Mouse (Mus musculus): ENCODE measurements at regions not wholly inside any gene's neighbourhood (a gene's known extent, or its start where the extent isn't known, plus 50 kb on each side); places are given as distances from the start of the nearest gene placed in this dataset.

- Histone ChIP-seq H3K4me3 (replicated peaks; ENCODE audit: low read depth, low read length) (no peak overlapping the region), H3K9ac (replicated peaks; ENCODE audit: low read length) (no peak overlapping the region), H3K9me3 (ENCODE audit: control insufficient read depth, low read length) (no peaks in the 10 kb centered on the region), H3K4me1 (ENCODE audit: control insufficient read depth, insufficient read depth, low read length) (0 out of 2 replicates have a peak, but pooled peaks cover 5% of the 10 kb centered on the region), H3K27ac (replicated peaks; ENCODE audit: low read depth, low read length) (no peak overlapping the region), H3K4me2 (ENCODE audit: low read length) (no peak overlapping the region), H3K27me3 (ENCODE audit: control insufficient read depth, insufficient read depth, low read length) (no peaks in the 10 kb centered on the region), H3K36me3 (ENCODE audit: control insufficient read depth, insufficient read depth, low read length) (no peaks in the 10 kb centered on the region)
- WGBS: 76% methylated on average over 19 of the region's 19 CpGs
- DNase-seq (peak; percentile 2), ATAC-seq (ENCODE audit: low FRiP score, low TSS enrichment) (no peak)
Measured at GRCm38 (mm10) chr17:70917183-70917935, 64.0 kb upstream of the Tgif1 start.

GRCm38 (mm10) chr17:70916089-70916750, 62.9 kb upstream of the Tgif1 start:
- ATAC-seq (ENCODE audit: low FRiP score, low TSS enrichment) (no peak), DNase-seq (no peak)
- Histone ChIP-seq H3K36me3 (ENCODE audit: control insufficient read depth, insufficient read depth, low read length) (no peaks in the 10 kb centered on the region), H3K27me3 (ENCODE audit: control insufficient read depth, insufficient read depth, low read length) (no peaks in the 10 kb centered on the region), H3K4me1 (ENCODE audit: control insufficient read depth, insufficient read depth, low read length) (0 out of 2 replicates have a peak, but pooled peaks cover 5% of the 10 kb centered on the region), H3K4me2 (ENCODE audit: low read length) (no peak overlapping the region), H3K9ac (replicated peaks; ENCODE audit: low read length) (no peak overlapping the region), H3K27ac (replicated peaks; ENCODE audit: low read depth, low read length) (no peak overlapping the region), H3K9me3 (ENCODE audit: control insufficient read depth, low read length) (no peaks in the 10 kb centered on the region), H3K4me3 (replicated peaks; ENCODE audit: low read depth, low read length) (no peak overlapping the region)
- 34% methylated on average over 12 of the region's 12 CpGs for WGBS

- no peak for ATAC-seq (ENCODE audit: low FRiP score, low TSS enrichment)
Measured at GRCm38 (mm10) chr17:70915445-70915844, 62.1 kb upstream of the Tgif1 start.

GRCm38 (mm10) chr17:70910238-70910637, 56.9 kb upstream of the Tgif1 start:
- H3K4me3 ChIP-seq (replicated peaks; ENCODE audit: low read depth, low read length): no peak overlapping the region
- H3K9me3 ChIP-seq (ENCODE audit: control insufficient read depth, low read length): no peaks in the 10 kb centered on the region
- H3K9ac ChIP-seq (replicated peaks; ENCODE audit: low read length): no peak overlapping the region
- no peak for ATAC-seq (ENCODE audit: low FRiP score, low TSS enrichment)
- 68% methylated on average over 2 of the region's 2 CpGs for WGBS
- no peaks in the 10 kb centered on the region for H3K27me3 ChIP-seq (ENCODE audit: control insufficient read depth, insufficient read depth, low read length)
- no peak overlapping the region for H3K27ac ChIP-seq (replicated peaks; ENCODE audit: low read depth, low read length)
- H3K4me1 ChIP-seq (ENCODE audit: control insufficient read depth, insufficient read depth, low read length): no peaks in the 10 kb centered on the region
- no peak overlapping the region for H3K4me2 ChIP-seq (ENCODE audit: low read length)
- DNase-seq: no peak
- no peaks in the 10 kb centered on the region for H3K36me3 ChIP-seq (ENCODE audit: control insufficient read depth, insufficient read depth, low read length)

More at GRCm38 (mm10) chr17:70915445-70915844, 62.1 kb upstream of the Tgif1 start:
- no peak overlapping the region for H3K4me3 ChIP-seq (replicated peaks; ENCODE audit: low read depth, low read length)
- no peak overlapping the region for H3K9ac ChIP-seq (replicated peaks; ENCODE audit: low read length)
- no peak for DNase-seq
- no peaks in the 10 kb centered on the region for H3K9me3 ChIP-seq (ENCODE audit: control insufficient read depth, low read length)
- H3K27ac ChIP-seq (replicated peaks; ENCODE audit: low read depth, low read length): no peak overlapping the region
- no peaks in the 10 kb centered on the region for H3K27me3 ChIP-seq (ENCODE audit: control insufficient read depth, insufficient read depth, low read length)
- 0 out of 2 replicates have a peak, but pooled peaks cover 5% of the 10 kb centered on the region for H3K4me1 ChIP-seq (ENCODE audit: control insufficient read depth, insufficient read depth, low read length)
- H3K4me2 ChIP-seq (ENCODE audit: low read length): no peak overlapping the region
- H3K36me3 ChIP-seq (ENCODE audit: control insufficient read depth, insufficient read depth, low read length): no peaks in the 10 kb centered on the region
- 57% methylated on average over 6 of the region's 6 CpGs for WGBS

GRCm38 (mm10) chr17:70909573-70909972, 56.2 kb upstream of the Tgif1 start:
- H3K4me3 ChIP-seq (replicated peaks; ENCODE audit: low read depth, low read length): no peak overlapping the region
- no peaks in the 10 kb centered on the region for H3K4me1 ChIP-seq (ENCODE audit: control insufficient read depth, insufficient read depth, low read length)
- no peaks in the 10 kb centered on the region for H3K27me3 ChIP-seq (ENCODE audit: control insufficient read depth, insufficient read depth, low read length)
- no peak overlapping the region for H3K9ac ChIP-seq (replicated peaks; ENCODE audit: low read length)
- 63% methylated on average over 3 of the region's 3 CpGs for WGBS
- no peak overlapping the region for H3K4me2 ChIP-seq (ENCODE audit: low read length)
- no peak overlapping the region for H3K27ac ChIP-seq (replicated peaks; ENCODE audit: low read depth, low read length)
- DNase-seq: no peak
- no peaks in the 10 kb centered on the region for H3K9me3 ChIP-seq (ENCODE audit: control insufficient read depth, low read length)
- no peaks in the 10 kb centered on the region for H3K36me3 ChIP-seq (ENCODE audit: control insufficient read depth, insufficient read depth, low read length)
- ATAC-seq (ENCODE audit: low FRiP score, low TSS enrichment): no peak

- DNase-seq (no peak), ATAC-seq (ENCODE audit: low FRiP score, low TSS enrichment) (no peak)
- Histone ChIP-seq H3K4me3 (replicated peaks; ENCODE audit: low read depth, low read length) (no peak overlapping the region), H3K4me1 (ENCODE audit: control insufficient read depth, insufficient read depth, low read length) (no peaks in the 10 kb centered on the region), H3K4me2 (ENCODE audit: low read length) (no peak overlapping the region), H3K9me3 (ENCODE audit: control insufficient read depth, low read length) (no peaks in the 10 kb centered on the region), H3K9ac (replicated peaks; ENCODE audit: low read length) (no peak overlapping the region), H3K27me3 (ENCODE audit: control insufficient read depth, insufficient read depth, low read length) (no peaks in the 10 kb centered on the region), H3K36me3 (ENCODE audit: control insufficient read depth, insufficient read depth, low read length) (no peaks in the 10 kb centered on the region), H3K27ac (replicated peaks; ENCODE audit: low read depth, low read length) (no peak overlapping the region)
- WGBS: 85% methylated on average over 2 of the region's 2 CpGs
Measured at GRCm38 (mm10) chr17:70908328-70908727, 55.0 kb upstream of the Tgif1 start.

All from midbrain, embryonic 14.5 days (tissue).